Mouse (Mus musculus) bone marrow macrophage, adult 2 months (primary cell): ENCODE results near the gene Wfdc21.

Experiments
- CTCF ChIP-seq: IDR thresholded peaks from 2 replicates; pipeline ENCODE4 v1.5.1; 2012; ENCODE audit warnings: low read depth, mild to moderate bottlenecking, low read length, moderate library complexity
- POLR2A ChIP-seq: IDR thresholded peaks from 2 replicates; pipeline ENCODE4 v1.6.1; 2012; ENCODE audit warnings: mild to moderate bottlenecking, low read depth, low read length, borderline replicate concordance

- TF ChIP-seq POLR2A (no peak), CTCF (no peak)
Measured at GRCm38 (mm10) chr11:83786835-83787234, 40.1 kb downstream of the Wfdc21 start.
